10 mouse cellular contexts compared by ENCODE assay signal in the genomic region with DNA sequence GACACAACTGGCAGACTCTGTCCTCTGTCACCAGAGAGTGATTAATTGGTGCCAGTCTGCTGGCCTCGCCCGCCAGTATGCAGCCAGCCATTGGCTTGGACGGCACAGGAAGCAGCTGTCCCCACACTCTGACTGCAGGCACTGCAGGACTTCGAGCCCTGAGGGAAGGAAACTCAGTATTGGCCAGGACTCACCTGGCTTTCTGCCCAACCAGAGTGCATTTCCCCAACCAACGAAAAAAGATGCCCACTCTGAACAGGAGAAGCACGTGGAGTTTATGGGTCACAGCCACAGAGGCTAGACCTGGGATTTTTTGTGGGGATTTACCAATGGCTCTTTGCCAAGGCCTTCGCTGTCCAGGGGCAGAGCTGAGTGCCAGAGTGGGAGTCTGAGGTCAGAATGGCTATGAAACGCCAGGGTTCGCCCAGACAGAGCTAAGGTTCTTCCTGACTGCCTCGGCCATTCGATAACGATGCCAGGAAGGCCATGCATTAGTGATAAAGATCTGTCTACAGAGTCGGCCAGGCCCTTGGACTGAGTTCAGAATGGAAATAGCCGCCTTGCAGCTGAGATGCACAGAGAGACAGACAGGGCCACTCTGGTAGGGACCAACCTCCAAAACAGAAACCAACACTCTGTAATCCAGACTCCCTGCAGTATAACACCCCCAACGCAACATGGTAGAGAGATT.
A peak's percentile ranks its signal among the peaks of the same experiment; 100 is the strongest.
DNase-seq lines count a peak whose midpoint lies in the region; ATAC-seq lines count a peak whose summit lies in the region.
"Had no signal": no experiment of that assay in that cellular context is flagged by ENCODE, and none has a peak within 500 bp of the region (broad histone marks: within the 10 kb centered on the region; RNA-seq: fewer than 3 reads in every experiment).

No protein-coding gene starts in this region.

- no peaks in the 10 kb centered on the region for H3K36me3 ChIP-seq in forebrain, embryonic 15.5 days
- H3K36me3 ChIP-seq in forebrain, embryonic 10.5 days (replicated peaks): no peaks in the 10 kb centered on the region
- no peaks in the 10 kb centered on the region for H3K36me3 ChIP-seq in intestine, embryonic 14.5 days (ENCODE audit: control insufficient read depth, insufficient read depth, low read length)
- no peaks in the 10 kb centered on the region for H3K36me3 ChIP-seq in neural tube, embryonic 14.5 days (ENCODE audit: control insufficient read depth, insufficient read depth, low read length)

- H3K4me2 ChIP-seq in forebrain, embryonic 15.5 days (replicated peaks): no peak overlapping the region
- H3K4me2 ChIP-seq in intestine, embryonic 14.5 days (ENCODE audit: low read length): no peak overlapping the region
- no peak overlapping the region for H3K4me2 ChIP-seq in neural tube, embryonic 14.5 days (ENCODE audit: low read depth, low read length)

- ATAC-seq in forebrain, embryonic 15.5 days (replicated peaks): peak; percentile 82
- ATAC-seq in cerebellum, adult (ENCODE audit: insufficient number of reproducible peaks, low FRiP score, low TSS enrichment): peak; percentile 68
- ATAC-seq in intestine, embryonic 14.5 days (replicated peaks; ENCODE audit: low FRiP score, low TSS enrichment, low read depth): peak; percentile 55; the same call in 1 of the 2 replicates
- peak; percentile 90 for ATAC-seq in neural tube, embryonic 14.5 days (ENCODE audit: low read depth)

- H3K4me3 ChIP-seq in forebrain, embryonic 15.5 days: no peak overlapping the region
- no peak overlapping the region for H3K4me3 ChIP-seq in forebrain, embryonic 10.5 days
- H3K4me3 ChIP-seq in intestine, embryonic 14.5 days (ENCODE audit: low read depth, low read length): no peak overlapping the region
- H3K4me3 ChIP-seq in neural tube, embryonic 14.5 days (ENCODE audit: low read depth, low read length): no peak overlapping the region
- H3K4me3 ChIP-seq: erythroblast, embryonic 14.5 days had no signal

- no peak overlapping the region for H3K9ac ChIP-seq in forebrain, embryonic 15.5 days (replicated peaks)
- H3K9ac ChIP-seq in intestine, embryonic 14.5 days (ENCODE audit: low read length): no peak overlapping the region
- H3K9ac ChIP-seq in neural tube, embryonic 14.5 days (replicated peaks; ENCODE audit: low read depth, low read length): no peak overlapping the region

- intact Hi-C loops in left cerebral cortex, postnatal 4 days (cut with DNase I): no loop called here

- H3K9me3 ChIP-seq in forebrain, embryonic 15.5 days: no peaks in the 10 kb centered on the region
- H3K9me3 ChIP-seq in forebrain, embryonic 10.5 days: no peaks in the 10 kb centered on the region
- H3K9me3 ChIP-seq in intestine, embryonic 14.5 days (ENCODE audit: control insufficient read depth, low read length): no peaks in the 10 kb centered on the region
- no peaks in the 10 kb centered on the region for H3K9me3 ChIP-seq in neural tube, embryonic 14.5 days (ENCODE audit: control insufficient read depth, low read length)

- no peak for DNase-seq in forebrain, embryonic 10.5 days (ENCODE audit: extremely low spot score, low spot score)
- DNase-seq in gastrocnemius, postnatal 25 days: peak; percentile 85
- DNase-seq in intestine, embryonic 14.5 days (ENCODE audit: low spot score): no peak
- DNase-seq in left cerebral cortex, postnatal 4 days: peak; percentile 91
- no peak for DNase-seq in natural killer cell, adult 2 months (ENCODE audit: low spot score in 2 of 2)

- peaks cover 10% of the 10 kb centered on the region; the same call in 1 of the 2 replicates for H3K4me1 ChIP-seq in forebrain, embryonic 15.5 days
- no peaks in the 10 kb centered on the region for H3K4me1 ChIP-seq in forebrain, embryonic 10.5 days
- no peaks in the 10 kb centered on the region for H3K4me1 ChIP-seq in intestine, embryonic 14.5 days (replicated peaks; ENCODE audit: control insufficient read depth, insufficient read depth, low read length)
- 0 out of 2 replicates have a peak, but pooled peaks cover 4% of the 10 kb centered on the region for H3K4me1 ChIP-seq in neural tube, embryonic 14.5 days (ENCODE audit: control insufficient read depth, insufficient read depth, low read length)

- no peaks in the 10 kb centered on the region for H3K27me3 ChIP-seq in forebrain, embryonic 15.5 days
- H3K27me3 ChIP-seq in forebrain, embryonic 10.5 days (ENCODE audit: poor library complexity, severe bottlenecking): no peaks in the 10 kb centered on the region
- no peaks in the 10 kb centered on the region for H3K27me3 ChIP-seq in intestine, embryonic 14.5 days (replicated peaks; ENCODE audit: control insufficient read depth, insufficient read depth, low read length)
- no peaks in the 10 kb centered on the region for H3K27me3 ChIP-seq in neural tube, embryonic 14.5 days (ENCODE audit: control insufficient read depth, insufficient read depth, low read length)
- H3K27me3 ChIP-seq: CH12.LX had no signal

- whole genome bisulfite sequencing in forebrain, embryonic 15.5 days: 50% methylated on average over 15 of the region's 15 CpGs
- WGBS in forebrain, embryonic 10.5 days: 89% methylated on average over 15 of the region's 15 CpGs
- 52% methylated on average over 15 of the region's 15 CpGs for WGBS in intestine, embryonic 14.5 days
- WGBS in neural tube, embryonic 14.5 days: 46% methylated on average over 15 of the region's 15 CpGs

- no peak overlapping the region for H3K27ac ChIP-seq in forebrain, embryonic 15.5 days (replicated peaks)
- no peak overlapping the region for H3K27ac ChIP-seq in forebrain, embryonic 10.5 days
- no peak overlapping the region for H3K27ac ChIP-seq in intestine, embryonic 14.5 days (ENCODE audit: low read depth)
- H3K27ac ChIP-seq in neural tube, embryonic 14.5 days (ENCODE audit: low read depth, low read length): no peak overlapping the region

Comparison
In these comparisons a context has a peak if more than half of its experiments do, and no peak if none do; other contexts are left out.
1. DNase-seq: peak in gastrocnemius, postnatal 25 days (single experiment) and left cerebral cortex, postnatal 4 days (single experiment); none in forebrain, embryonic 10.5 days (single experiment), intestine, embryonic 14.5 days (single experiment) and natural killer cell, adult 2 months (0 of 2).
2. Peak in every context shown above with its lines, with median percentiles within 50 percentile points of each other: ATAC-seq.